Mouse (Mus musculus): ENCODE measurements around the gene Prep.

DNA sequence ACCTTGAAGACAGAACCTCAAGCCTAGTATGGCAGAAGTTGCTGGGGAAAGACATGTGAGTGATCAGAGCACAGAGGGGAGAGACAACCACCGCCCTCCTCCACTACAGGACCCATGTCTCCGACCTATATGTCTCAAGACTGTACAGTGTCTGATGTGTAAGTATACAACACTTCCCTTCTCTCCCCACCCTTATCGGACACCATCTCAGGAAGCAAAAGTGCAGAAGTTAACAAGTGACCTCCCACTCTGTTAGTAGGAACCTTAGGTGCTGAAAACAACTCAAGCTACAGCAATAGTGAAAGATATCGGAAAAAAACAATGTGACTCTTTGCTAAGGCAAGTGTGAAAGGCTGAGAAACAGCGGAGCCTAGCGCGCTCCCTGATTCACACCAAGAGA is 40.1 kb upstream of the Prep start:
- no peak for TF ChIP-seq CTCF (conservative IDR thresholded peaks at IDR 0.05; ENCODE audit: insufficient read depth, insufficient read length, low read depth, low read length)
- TF ChIP-seq POLR2A (IDR thresholded peaks at IDR 0.05; ENCODE audit: low read depth, low read length): no peak
